Mouse (Mus musculus): ENCODE results near the gene Vmn1r228.

The Vmn1r228 gene

DNA sequence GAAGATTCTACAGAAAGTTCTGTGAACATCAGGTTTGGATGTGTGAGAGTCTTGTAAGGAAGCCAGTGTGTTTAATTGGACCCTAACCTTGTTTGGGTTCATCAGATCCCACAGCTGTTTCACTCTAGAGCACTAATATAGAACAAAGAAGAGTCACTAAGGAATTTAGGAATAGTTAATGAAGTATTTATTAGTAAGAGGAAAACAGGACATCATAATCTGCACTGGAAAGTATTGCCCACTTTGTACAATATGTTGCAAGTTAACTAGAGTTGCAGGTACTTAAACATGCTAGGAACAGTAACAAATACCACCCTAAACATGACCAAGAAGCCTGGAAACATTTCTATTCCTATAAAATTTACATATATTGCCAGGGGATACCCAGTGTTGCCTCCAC, at the start of gene Vmn1r228:
Vmn1r228 (minus strand) TSS at position 101 of the 400 bp plus-strand sequence.
- no peak for DNase-seq

- DNase-seq = no peak
Observed at GRCm38 (mm10) chr17:20811255-20811654, 25.3 kb upstream of the Vmn1r228 start, which contains the start of gene Vmn1r229. TSS of gene Vmn1r229 (plus strand) at chr17:20811555.

- DNase-seq = no peak
Observed at GRCm38 (mm10) chr17:20729543-20729942, 56.4 kb downstream of the Vmn1r228 start, which contains the start of gene Vmn1r227. TSS of gene Vmn1r227 (plus strand) at chr17:20729843.
